In genomic region chr14:46722031-46722430, GRCm38 (mm10) we compare ENCODE assay signal across 8 mouse cellular contexts. TPM values are rescaled to one million over a fixed set of nuclear protein-coding genes. Genes with fewer than 3 reads are reported as not detected.
DNase-seq lines count a peak whose midpoint lies in the region; ATAC-seq and TF ChIP-seq lines count a peak whose summit lies in the region.

No protein-coding gene starts in this region.

- H3K4me2 ChIP-seq in intestine, embryonic 14.5 days (ENCODE audit: low read length) = no peak overlapping the region

- TF ChIP-seq POLR2A in heart, adult 2 months (IDR thresholded peaks at IDR 0.05; ENCODE audit: insufficient read depth, low read depth, low read length) = no peak

- no peaks in the 10 kb centered on the region for H3K4me1 ChIP-seq in heart, adult 2 months (ENCODE audit: control insufficient read depth, insufficient read depth, low read length)
- H3K4me1 ChIP-seq in heart, embryonic 10.5 days = no peaks in the 10 kb centered on the region; the same call in 1 of the 2 replicates
- H3K4me1 ChIP-seq in intestine, embryonic 14.5 days (replicated peaks; ENCODE audit: control insufficient read depth, insufficient read depth, low read length) = 0 out of 2 replicates have a peak, but pooled peaks cover 2% of the 10 kb centered on the region

- intact Hi-C loops in heart, adult 2 months (cut with DNase I) = loop anchor here (2.0 to 10.0 kb wide), 6 partner anchors 155 to 955 kb away; no protein-coding TSS in a partner anchor

- no peaks in the 10 kb centered on the region for H3K79me2 ChIP-seq in heart, adult 2 months (replicated peaks; ENCODE audit: control insufficient read depth, insufficient read depth, low read length)

- no peaks in the 10 kb centered on the region for H3K36me3 ChIP-seq in heart, adult 2 months (ENCODE audit: control insufficient read depth, insufficient read depth, low read length)
- no peaks in the 10 kb centered on the region for H3K36me3 ChIP-seq in heart, embryonic 10.5 days
- H3K36me3 ChIP-seq in intestine, embryonic 14.5 days (ENCODE audit: control insufficient read depth, insufficient read depth, low read length) = no peaks in the 10 kb centered on the region

- no peak overlapping the region for H3K9ac ChIP-seq in heart, adult 2 months (ENCODE audit: low read depth, low read length)
- H3K9ac ChIP-seq in intestine, embryonic 14.5 days (ENCODE audit: low read length) = no peak overlapping the region

- no peak for TF ChIP-seq EP300 in heart, adult 2 months (IDR thresholded peaks at IDR 0.05; ENCODE audit: insufficient read depth, low read depth, low read length)

- no peak overlapping the region for H3K4me3 ChIP-seq in heart, adult 2 months
- no peak overlapping the region for H3K4me3 ChIP-seq in heart, embryonic 10.5 days
- H3K4me3 ChIP-seq in intestine, embryonic 14.5 days (ENCODE audit: low read depth, low read length) = no peak overlapping the region

- 61% methylated on average over 5 of the region's 5 CpGs for WGBS in heart, adult 2 months
- WGBS in heart, embryonic 10.5 days = 62% methylated on average over 5 of the region's 5 CpGs
- WGBS in intestine, embryonic 14.5 days = 43% methylated on average over 5 of the region's 5 CpGs

- TF ChIP-seq CTCF in heart, adult 2 months (IDR thresholded peaks at IDR 0.05) = peak; percentile 64

- no peaks in the 10 kb centered on the region for H3K27me3 ChIP-seq in heart, adult 2 months (ENCODE audit: control insufficient read depth, insufficient read depth, low read length)
- H3K27me3 ChIP-seq in heart, embryonic 10.5 days (ENCODE audit: insufficient read depth, poor library complexity, severe bottlenecking) = no peaks in the 10 kb centered on the region
- H3K27me3 ChIP-seq in intestine, embryonic 14.5 days (replicated peaks; ENCODE audit: control insufficient read depth, insufficient read depth, low read length) = no peaks in the 10 kb centered on the region

- peak in 1 of 2 experiments; percentile 28 for DNase-seq in heart, adult 2 months
- no peak for DNase-seq in heart, embryonic 10.5 days (ENCODE audit: low spot score)
- peak; percentile 39 for DNase-seq in urinary bladder, postnatal 25 days (ENCODE audit: low spot score)
- no peak for DNase-seq in urinary bladder, adult 2 months (ENCODE audit: low spot score)
- no peak for DNase-seq in intestine, embryonic 14.5 days (ENCODE audit: low spot score)
- DNase-seq in lung, postnatal 25 days (ENCODE audit: low spot score) = peak; percentile 59
- DNase-seq in spleen, postnatal 14 days (ENCODE audit: low spot score in 2 of 2) = no peak

- no peaks in the 10 kb centered on the region for H3K9me3 ChIP-seq in heart, embryonic 10.5 days
- no peaks in the 10 kb centered on the region for H3K9me3 ChIP-seq in intestine, embryonic 14.5 days (ENCODE audit: control insufficient read depth, low read length)

- H3K27ac ChIP-seq in heart, adult 2 months = no peak overlapping the region
- H3K27ac ChIP-seq in heart, embryonic 10.5 days = no peak overlapping the region
- H3K27ac ChIP-seq in intestine, embryonic 14.5 days (ENCODE audit: low read depth) = peak overlapping the region; percentile 34; the same call in 1 of the 2 replicates

- ATAC-seq in intestine, embryonic 14.5 days (replicated peaks; ENCODE audit: low FRiP score, low TSS enrichment, low read depth) = no peak
- no peak for ATAC-seq in frontal cortex, adult (ENCODE audit: low TSS enrichment)

RNA-seq across cellular contexts. Expression of gene Cdkn3, which starts 38.3 kb away (rescaled TPM):
- total RNA-seq in heart, adult 2 months (2021) = 1 to 10 TPM in 1 of 2 experiments, under 1 TPM in 1; 0.55 to 1.5 TPM
- polyA plus RNA-seq in heart, adult 2 months (2012; rRNA removed) = 0.70 TPM in 1 of 2 replicates, not detected in the other
- 46.8 and 52.6 TPM in 2 replicates for polyA plus RNA-seq in heart, embryonic 10.5 days (2016; fragmentation: Nextera tagmentation; extraction: Ambion mirVana)
- 2.0 and 2.2 TPM in 2 replicates for polyA plus RNA-seq in urinary bladder, adult 2 months (2012; rRNA removed)
- polyA plus RNA-seq in intestine, embryonic 14.5 days (2014; fragmentation: Nextera tagmentation; extraction: Ambion mirVana) = 53.1 and 53.3 TPM in 2 replicates

Comparison
In these comparisons a context has a peak if more than half of its experiments do, and no peak if none do; other contexts are left out.
1. DNase-seq: peak in urinary bladder, postnatal 25 days (single experiment) and lung, postnatal 25 days (single experiment); none in heart, embryonic 10.5 days (single experiment), urinary bladder, adult 2 months (single experiment), intestine, embryonic 14.5 days (single experiment) and spleen, postnatal 14 days (0 of 2).
2. RNA of gene Cdkn3, which starts 38.3 kb away (polyA plus RNA-seq): 53.1 to 53.3 TPM in intestine, embryonic 14.5 days and 46.8 to 52.6 TPM in heart, embryonic 10.5 days; 2.0 to 2.2 TPM in urinary bladder, adult 2 months and 0.70 TPM in heart, adult 2 months; every median in the first group is over 10 times any median in the second.